Mouse (Mus musculus): ENCODE results near the gene Sec14l1. TPM values are rescaled to one million over a fixed set of nuclear protein-coding genes. Genes with fewer than 3 reads are reported as not detected.

Sec14l1 gene
- total RNA-seq, 2 experiments from 2014 or later = 79.2 to 91.1 TPM

GRCm38 (mm10) chr11:117205042-117205441, 90.1 kb downstream of the Sec14l1 start:
- no peak for DNase-seq
- intact Hi-C loops (cut with DNase I) = no loop called here

GRCm38 (mm10) chr11:117205447-117205846, 90.5 kb downstream of the Sec14l1 start:
- intact Hi-C loops (cut with DNase I) = no loop called here
- no peak for DNase-seq

GRCm38 (mm10) chr11:117207436-117207835, 92.5 kb downstream of the Sec14l1 start:
- intact Hi-C loops (cut with DNase I) = no loop called here
- no peak for DNase-seq

GRCm38 (mm10) chr11:117208151-117208673, 93.2 kb downstream of the Sec14l1 start:
- intact Hi-C loops (cut with DNase I) = no loop called here
- DNase-seq = no peak

Small RNAs within 50 kb of the gene (microRNA-seq; reads per million reads assigned to microRNA genes)
- gene Gm24323 (0 reads per million in 2 experiments), gene Mir6516 (10.9 to 17.4 reads per million in 2 experiments)

Other genes starting within 250 kb of the Sec14l1 start
- under 1 TPM; 0.40 to 0.57 TPM for gene Mgat5b, start 196.3 kb upstream of the Sec14l1 start, total RNA-seq (2021)
- 10 to 100 TPM; 70.0 to 71.1 TPM for gene Sept9, start 84.5 kb downstream of the Sec14l1 start, total RNA-seq (2021)